Mouse (Mus musculus) kidney, adult 9 months (tissue): ENCODE data around the gene Ceacam2.
"Not testable (repeated sequence)": the region's sequence is repeated elsewhere in the genome, so short reads cannot be mapped to it uniquely, and the experiment has no call there.

ENCODE experiments used
- DNase-seq: peaks from one replicate; pipeline ENCODE4 v3.0.0; 2022

Gene Ceacam2

DNA sequence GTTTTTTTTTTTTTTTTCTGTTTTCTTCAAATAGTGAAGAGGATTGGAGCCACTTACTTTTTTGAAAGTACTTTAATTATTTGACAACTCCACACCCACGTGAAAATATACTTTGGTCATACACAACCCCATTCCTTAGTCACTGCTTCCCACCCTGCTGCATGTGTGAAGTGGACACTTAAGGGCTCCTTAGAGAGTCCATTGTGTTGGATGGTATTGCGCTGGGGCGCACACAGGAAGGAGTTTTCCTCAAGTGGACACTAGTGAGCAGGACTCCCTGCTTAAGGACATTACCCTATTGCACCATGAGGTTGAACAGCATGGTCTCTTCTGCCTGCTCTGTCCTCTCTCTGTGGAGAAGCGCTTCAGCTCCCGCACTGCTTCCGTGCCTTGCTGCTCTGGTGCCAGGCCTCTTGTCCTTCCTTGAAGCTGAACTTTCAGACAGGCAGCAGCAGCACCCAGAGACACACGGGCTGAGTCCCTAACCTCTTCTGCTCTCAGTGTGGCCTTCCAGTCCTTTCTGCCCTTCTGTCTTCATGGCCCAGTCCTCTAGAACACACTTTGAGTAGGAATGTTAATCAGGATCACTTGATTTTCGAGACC is 56.4 kb downstream of the Ceacam2 start:
- DNase-seq, result no peak

DNA sequence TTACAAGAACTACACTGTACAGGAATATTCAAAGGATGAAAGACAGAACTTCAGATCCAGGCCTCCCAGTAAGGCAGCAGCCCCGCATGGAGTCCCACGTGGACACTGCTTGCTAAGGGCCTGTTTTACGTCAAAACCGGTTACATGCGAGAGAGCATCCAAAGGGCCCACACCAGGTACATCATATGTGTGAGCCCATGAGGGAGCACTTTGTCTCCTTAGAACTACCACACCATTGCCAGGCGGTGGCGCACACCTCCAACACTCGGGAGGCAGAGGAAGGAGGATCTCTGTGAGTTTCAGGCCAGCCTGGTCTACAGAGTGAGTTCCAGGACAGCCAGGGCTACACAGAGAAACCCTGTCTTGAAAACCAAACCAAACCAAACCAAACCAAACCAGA is 58.9 kb downstream of the Ceacam2 start:
- DNase-seq, result not testable (repeated sequence)

DNA sequence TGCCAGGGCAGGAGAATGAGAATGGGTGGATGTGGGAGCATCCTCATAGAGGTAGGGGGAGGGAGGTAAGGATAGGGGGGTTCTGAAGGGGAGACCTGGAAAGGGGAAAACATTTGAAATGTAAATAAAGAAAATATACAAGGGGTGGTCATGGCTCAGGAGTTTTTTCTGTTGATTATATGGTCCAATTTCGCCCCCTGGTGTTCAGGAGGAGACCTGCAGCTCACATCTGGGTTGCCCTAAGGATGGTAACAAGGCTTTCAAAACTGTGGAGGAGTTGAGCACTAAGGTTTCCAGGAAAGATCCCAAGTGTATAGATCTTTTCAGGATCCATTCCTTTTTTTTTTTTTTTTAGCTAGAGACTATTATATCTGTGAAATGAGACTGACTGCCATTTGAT is 60.2 kb downstream of the Ceacam2 start:
- DNase-seq, result peak; percentile 80

DNA sequence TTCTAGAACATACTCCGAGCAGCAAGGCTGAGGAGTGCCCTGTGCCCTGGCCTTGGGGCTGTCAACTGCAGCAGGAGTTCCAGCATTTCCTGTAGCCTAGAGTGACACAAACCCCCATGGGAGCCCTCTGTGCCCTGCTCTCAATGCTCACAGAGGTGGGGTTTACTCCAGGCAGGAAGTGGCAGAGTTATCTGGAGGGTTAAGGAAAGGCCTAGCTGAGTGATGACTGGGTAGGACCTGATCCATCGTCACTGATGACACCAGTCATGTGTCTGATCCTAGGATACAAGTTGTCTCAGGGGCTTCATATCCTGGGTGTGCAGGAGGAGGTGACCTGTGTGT is 61.9 kb downstream of the Ceacam2 start:
- DNase-seq, result not testable (repeated sequence)

DNA sequence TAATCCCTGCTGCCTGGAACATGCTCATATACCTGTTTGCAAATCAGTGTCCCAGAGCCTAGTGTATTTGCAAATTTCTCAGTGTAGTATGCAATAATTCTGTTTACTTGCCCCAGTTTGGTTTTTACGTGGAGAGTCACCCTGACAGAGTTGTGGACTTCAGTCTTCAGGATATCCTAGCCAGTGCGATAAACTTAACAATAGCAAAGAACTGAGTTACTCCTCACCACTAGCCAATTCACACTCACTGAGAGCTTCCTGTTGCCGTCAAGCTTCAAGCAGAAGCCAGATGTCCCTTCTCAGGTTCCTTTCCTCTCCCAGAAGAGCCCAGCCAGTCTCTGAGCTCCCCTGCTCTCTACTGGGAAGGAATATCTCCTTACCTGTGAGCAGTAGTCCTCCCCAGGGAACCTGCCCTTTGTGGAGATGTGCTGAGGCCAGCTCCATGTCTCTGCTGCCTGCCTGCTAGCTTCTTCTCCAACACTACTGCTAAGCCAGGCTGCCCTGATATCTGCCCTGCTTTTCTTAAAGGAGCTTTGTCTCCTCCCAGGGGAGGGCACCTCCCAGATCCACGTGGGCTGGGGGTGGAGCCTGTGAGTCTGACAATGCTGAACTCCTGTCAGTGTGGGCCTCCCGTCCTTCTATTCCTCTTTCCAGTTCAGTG is 62.4 kb downstream of the Ceacam2 start, which contains the start of gene Ceacam1:
Ceacam1 (minus strand) TSS at position 513 of the 661 bp plus-strand sequence.
- DNase-seq, result peak; percentile 89

DNA sequence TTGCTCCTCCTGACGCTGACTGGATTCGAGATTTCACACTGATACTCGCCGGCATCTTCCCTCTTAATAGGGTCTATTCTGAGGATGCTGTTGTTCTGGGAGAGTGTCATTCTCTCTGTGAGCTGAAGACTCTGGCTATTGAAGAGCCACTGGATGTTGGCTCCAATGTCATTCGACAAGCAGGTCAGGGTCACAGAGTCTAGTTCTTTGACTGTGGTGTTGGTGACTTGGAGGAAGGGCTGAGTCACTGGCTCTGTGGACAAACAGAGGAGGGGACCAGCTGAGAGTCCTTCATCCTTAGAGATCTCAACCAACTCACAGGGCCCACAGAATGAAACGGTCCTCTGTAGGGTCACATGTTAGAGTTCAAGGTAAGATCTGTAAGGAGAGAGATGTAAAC is 67.8 kb downstream of the Ceacam2 start:
- DNase-seq, result not testable (repeated sequence)
